Mouse (Mus musculus) ES-E14 (cell line): ENCODE results near the gene Gm867. TPM values are rescaled to one million over a fixed set of nuclear protein-coding genes. Genes with fewer than 3 reads are reported as not detected.

Experiments used
- DNase-seq: peaks from one replicate; pipeline ENCODE4 v3.0.0-alpha.2; 2013; ENCODE audit warnings: low read depth, low spot score
- H3K27ac ChIP-seq: 2 replicates; pipeline ENCODE4 v1.5.1; 2012; ENCODE audit warnings: low read depth, mild to moderate bottlenecking, low read length, moderate library complexity, mixed read lengths; ENCODE audit not compliant: poor library complexity, insufficient read depth, severe bottlenecking
- H3K36me3 ChIP-seq: 2 replicates; pipeline ENCODE4 v1.6.1; 2012; ENCODE audit warnings: mild to moderate bottlenecking, low read length, moderate library complexity, mixed read lengths; ENCODE audit not compliant: control insufficient read depth, poor library complexity, insufficient read depth, severe bottlenecking
- H3K4me1 ChIP-seq, 2 experiments: fragments of 150-350 bp in 1 of 2; sonication (generic) in 1 of 2; 2 replicates each; pipeline ENCODE4 v1.6.1; 2012; ENCODE audit warnings: low read length in 2 of 2, mild to moderate bottlenecking in 1 of 2, mixed read lengths in 1 of 2; ENCODE audit not compliant: control insufficient read depth in 2 of 2, insufficient read depth in 2 of 2, poor library complexity in 1 of 2
- H3K4me3 ChIP-seq, 2 experiments: fragments of 150-350 bp in 1 of 2; sonication (generic) in 1 of 2; 2 replicates each; pipeline ENCODE4 v1.5.1; 2012; ENCODE audit warnings: low read length in 2 of 2, low read depth in 1 of 2, mild to moderate bottlenecking in 1 of 2, mixed read lengths in 1 of 2; ENCODE audit not compliant: insufficient read depth in 1 of 2, poor library complexity in 1 of 2, severe bottlenecking in 1 of 2
- H3K9ac ChIP-seq: 2 replicates; pipeline ENCODE4 v1.6.1; 2012; ENCODE audit warnings: low read depth, mild to moderate bottlenecking, low read length, mixed read lengths; ENCODE audit not compliant: poor library complexity, insufficient read depth, severe bottlenecking
- H3K9me3 ChIP-seq: fragments of 150-350 bp; sonication (generic); 2 replicates; pipeline ENCODE4 v1.6.1; 2012; ENCODE audit warnings: low read depth, mild to moderate bottlenecking, low read length; ENCODE audit not compliant: control insufficient read depth, insufficient read depth
- CHD2 ChIP-seq: IDR thresholded peaks from 2 replicates; pipeline ENCODE4 v1.6.1; 2014; ENCODE audit warnings: mild to moderate bottlenecking, low read depth, low read length, inconsistent platforms
- HCFC1 ChIP-seq: IDR thresholded peaks from 2 replicates; pipeline ENCODE4 v1.6.1; 2012; ENCODE audit warnings: low read length, inconsistent platforms, borderline replicate concordance; ENCODE audit not compliant: insufficient read depth
- MAFK ChIP-seq: IDR thresholded peaks from 2 replicates; pipeline ENCODE4 v1.6.1; 2014; ENCODE audit warnings: mild to moderate bottlenecking, low read depth, low read length, inconsistent platforms; ENCODE audit not compliant: insufficient read depth
- ZC3H11A ChIP-seq: IDR thresholded peaks from 2 replicates; pipeline ENCODE4 v1.6.1; 2012; ENCODE audit warnings: low read depth, mild to moderate bottlenecking, inconsistent platforms, low read length, borderline replicate concordance
- ZNF384 ChIP-seq: IDR thresholded peaks from 2 replicates; pipeline ENCODE4 v1.6.1; 2012; ENCODE audit warnings: low read depth, low read length, inconsistent platforms
- in situ Hi-C, 2 experiments: fragments of 600-800 bp; cut with MboI; formaldehyde crosslinking; loops; one replicate each; pipeline ENCODE4 v1.15.1; 2025; ENCODE audit warnings: low sequenced_read_pairs in 2 of 2, inconsistent platforms in 1 of 2; ENCODE audit not compliant: unreplicated experiment in 2 of 2
- total RNA-seq: library from RNA; depleted of rRNA; stranded (reverse); fragments of 300-350 nt; gene quantifications from 2 replicates; pipeline ENCODE4 v1.2.3, GENCODE M21; 2012

Gm867 gene
- total RNA-seq, 1 experiment, result 1.1 TPM

- no peaks in the 10 kb centered on the region for H3K9me3 ChIP-seq
- no peak overlapping the region for H3K9ac ChIP-seq
- H3K4me3 ChIP-seq, result no peak overlapping the region
- DNase-seq, result no peak
- no peak overlapping the region for H3K27ac ChIP-seq
- TF ChIP-seq ZC3H11A, result no peak
- no peak for TF ChIP-seq MAFK
- no peak for TF ChIP-seq CHD2
- TF ChIP-seq ZNF384, result no peak
- TF ChIP-seq HCFC1, result no peak
- 0 out of 4 replicates have a peak, but pooled peaks cover 0 to 7% of the 10 kb centered on the region in 2 experiments for H3K4me1 ChIP-seq
- in situ Hi-C loops, result no loop called here
- peaks cover 47% of the 10 kb centered on the region for H3K36me3 ChIP-seq
These were observed 16.1 kb downstream of the Gm867 start for GRCm38 (mm10) chr10:75924324-75924723.

- TF ChIP-seq MAFK (no peak), ZC3H11A (no peak), ZNF384 (no peak), HCFC1 (no peak), CHD2 (no peak)
- H3K9ac ChIP-seq, result peak overlapping the region; percentile 79
- DNase-seq, result no peak
- peaks cover 0 to 7% of the 10 kb centered on the region in 2 experiments; a peak in 1 of 4 replicates for H3K4me1 ChIP-seq
- H3K27ac ChIP-seq, result no peak overlapping the region
- peak overlapping the region; percentile 84 to 99 for H3K4me3 ChIP-seq
- no peaks in the 10 kb centered on the region for H3K9me3 ChIP-seq
- H3K36me3 ChIP-seq, result peaks cover 39% of the 10 kb centered on the region
- in situ Hi-C loops, result no loop called here
These were observed 18.5 kb downstream of the Gm867 start for GRCm38 (mm10) chr10:75921726-75922560.

- TF ChIP-seq CHD2 (no peak), ZNF384 (no peak), HCFC1 (0 out of 2 replicates have a peak, but pooled peaks have one; percentile 21)
- DNase-seq, result peak; percentile 87
- Histone ChIP-seq H3K4me1 (peaks cover under 1 to 7% of the 10 kb centered on the region in 2 experiments; a peak in 1 of 4 replicates), H3K9me3 (no peaks in the 10 kb centered on the region), H3K4me3 (peak within 1 kb of the TSS; percentile 84 to 99), H3K36me3 (peaks cover 40% of the 10 kb centered on the region), H3K27ac (peak within 1 kb of the TSS; percentile 89), H3K9ac (peak within 1 kb of the TSS; percentile 94)
- in situ Hi-C loops, result no loop called here
These were observed 19.3 kb downstream of the Gm867 start, which contains the start of gene Smarcb1 for GRCm38 (mm10) chr10:75921026-75921725. Gene Smarcb1 (minus strand): TSS chr10:75921617.

GRCm38 (mm10) chr10:75919026-75919425 is 21.4 kb downstream of the Gm867 start:
- Histone ChIP-seq H3K9me3 (no peaks in the 10 kb centered on the region), H3K4me3 (no peak overlapping the region), H3K9ac (no peak overlapping the region), H3K27ac (no peak overlapping the region), H3K36me3 (peaks cover 29% of the 10 kb centered on the region; the same call in 1 of the 2 replicates), H3K4me1 (peaks cover 3 to 7% of the 10 kb centered on the region in 2 experiments; a peak in 2 of 4 replicates)
- in situ Hi-C loops, result no loop called here
- DNase-seq, result no peak
- TF ChIP-seq CHD2 (no peak), ZC3H11A (no peak), HCFC1 (no peak), MAFK (no peak), ZNF384 (no peak)
